Mouse (Mus musculus) CH12.LX (cell line): ENCODE results near the gene Astn2. TPM values are rescaled to one million over a fixed set of nuclear protein-coding genes. Genes with fewer than 3 reads are reported as not detected.

ENCODE experiments used
- DNase-seq: peaks from one replicate; pipeline ENCODE4 v3.0.0-alpha.2; 2013; ENCODE audit errors: extremely low read depth
- H3K27ac ChIP-seq: 2 replicates; pipeline ENCODE4 v1.5.1; 2012; ENCODE audit warnings: low read depth, mild to moderate bottlenecking, control low read depth, moderate library complexity; ENCODE audit not compliant: insufficient read depth
- H3K27me3 ChIP-seq: replicated peaks from 2 replicates; pipeline ENCODE3; 2012; ENCODE audit warnings: inconsistent platforms
- H3K36me3 ChIP-seq, 2 experiments: replicated peaks in 1 of 2; 2 replicates each; pipeline versions ENCODE3 to v1.6.1; 2012; ENCODE audit warnings: inconsistent platforms in 1 of 2, low read length in 1 of 2, mild to moderate bottlenecking in 1 of 2, mixed read lengths in 1 of 2, moderate library complexity in 1 of 2; ENCODE audit not compliant: control insufficient read depth in 1 of 2, insufficient read depth in 1 of 2
- H3K4me1 ChIP-seq, 2 experiments: 2 replicates each; pipeline ENCODE4 v1.6.1; 2012; ENCODE audit warnings: inconsistent platforms in 1 of 2, moderate library complexity in 1 of 2; ENCODE audit not compliant: insufficient read depth in 2 of 2, control insufficient read depth in 1 of 2
- H3K4me2 ChIP-seq: 2 replicates; pipeline ENCODE4 v1.6.1; 2012; ENCODE audit warnings: low read depth, mild to moderate bottlenecking, control low read depth; ENCODE audit not compliant: poor library complexity, insufficient read depth, severe bottlenecking
- H3K4me3 ChIP-seq, 3 experiments: fragments of 150-350 bp in 1 of 3; sonication (generic) in 1 of 3; replicated peaks in 1 of 3; 2 replicates each; pipeline versions ENCODE3 to v1.5.1; 2011 to 2012; ENCODE audit warnings: low read depth in 2 of 3, low read length in 2 of 3, mild to moderate bottlenecking in 2 of 3, moderate library complexity in 2 of 3, control low read depth in 1 of 3, improper control_type of control experiment in 1 of 3, inconsistent platforms in 1 of 3, mixed read lengths in 1 of 3; ENCODE audit not compliant: poor library complexity in 1 of 3
- H3K79me2 ChIP-seq: replicated peaks from 2 replicates; pipeline ENCODE4 v1.6.1; 2012; ENCODE audit warnings: mild to moderate bottlenecking, moderate library complexity; ENCODE audit not compliant: control insufficient read depth, poor library complexity, insufficient read depth, severe bottlenecking; ENCODE audit errors: extremely low read depth
- H3K9ac ChIP-seq: 2 replicates; pipeline ENCODE4 v1.6.1; 2012; ENCODE audit warnings: low read depth, mild to moderate bottlenecking, control low read depth, moderate library complexity; ENCODE audit not compliant: insufficient read depth
- H3K9me3 ChIP-seq: replicated peaks from 2 replicates; pipeline ENCODE3; 2012; ENCODE audit warnings: low read length, inconsistent platforms, mixed read lengths
- BHLHE40 ChIP-seq: IDR thresholded peaks from 2 replicates; pipeline ENCODE4 v1.6.1; 2011; ENCODE audit warnings: mild to moderate bottlenecking, low read depth, low read length, improper control_type of control experiment
- CHD2 ChIP-seq: IDR thresholded peaks from 2 replicates; pipeline ENCODE4 v1.6.1; 2011; ENCODE audit warnings: low read length, improper control_type of control experiment
- CTCF ChIP-seq, 2 experiments: IDR thresholded peaks in 1 of 2; conservative IDR thresholded peaks in 1 of 2; 2 replicates each; pipeline ENCODE4 v1.5.1; 2011 to 2012; ENCODE audit warnings: low read depth in 2 of 2, low read length in 2 of 2, improper control_type of control experiment in 1 of 2, inconsistent platforms in 1 of 2, mild to moderate bottlenecking in 1 of 2, moderate library complexity in 1 of 2
- E2F4 ChIP-seq: IDR thresholded peaks from 2 replicates; pipeline ENCODE4 v1.6.1; 2011; ENCODE audit warnings: low read depth, low read length, improper control_type of control experiment; ENCODE audit not compliant: insufficient replicate concordance
- ELF1 ChIP-seq: IDR thresholded peaks from 2 replicates; pipeline ENCODE4 v1.6.1; 2014; ENCODE audit warnings: low read depth, mild to moderate bottlenecking, inconsistent platforms, low read length, improper control_type of control experiment
- ETS1 ChIP-seq: conservative IDR thresholded peaks from 2 replicates; pipeline ENCODE4 v1.6.1; 2012; ENCODE audit warnings: low read depth, mild to moderate bottlenecking, inconsistent platforms, low read length, improper control_type of control experiment, moderate library complexity
- GABPA ChIP-seq: IDR thresholded peaks from 2 replicates; pipeline ENCODE4 v1.6.1; 2012; ENCODE audit warnings: low read depth, low read length, improper control_type of control experiment, inconsistent platforms; ENCODE audit not compliant: insufficient replicate concordance
- IRF4 ChIP-seq: IDR thresholded peaks from 2 replicates; pipeline ENCODE4 v1.6.1; 2014; ENCODE audit warnings: low read depth, mild to moderate bottlenecking, inconsistent platforms, low read length, improper control_type of control experiment
- JUN ChIP-seq: IDR thresholded peaks from 2 replicates; pipeline ENCODE4 v1.6.1; 2011; ENCODE audit warnings: low read depth, mild to moderate bottlenecking, low read length, improper control_type of control experiment, moderate library complexity; ENCODE audit not compliant: insufficient read depth
- JUND ChIP-seq: conservative IDR thresholded peaks from 2 replicates; pipeline ENCODE4 v1.6.1; 2011; ENCODE audit warnings: low read depth, low read length, improper control_type of control experiment
- MAX ChIP-seq: IDR thresholded peaks from 2 replicates; pipeline ENCODE4 v1.6.1; 2011; ENCODE audit warnings: low read length, improper control_type of control experiment
- MAZ ChIP-seq: IDR thresholded peaks from 2 replicates; pipeline ENCODE4 v1.6.1; 2012; ENCODE audit warnings: low read depth, mild to moderate bottlenecking, inconsistent platforms, low read length, improper control_type of control experiment, moderate library complexity
- MEF2A ChIP-seq: IDR thresholded peaks from 2 replicates; pipeline ENCODE4 v1.6.1; 2014; ENCODE audit warnings: low read depth, mild to moderate bottlenecking, inconsistent platforms, low read length, improper control_type of control experiment, borderline replicate concordance
- NELFE ChIP-seq: IDR thresholded peaks from 2 replicates; pipeline ENCODE4 v1.6.1; 2011; ENCODE audit warnings: low read depth, low read length, improper control_type of control experiment
- PAX5 ChIP-seq: IDR thresholded peaks from 2 replicates; pipeline ENCODE4 v1.6.1; 2012; ENCODE audit warnings: low read length, inconsistent platforms, mixed read lengths
- POLR2AphosphoS2 ChIP-seq: IDR thresholded peaks from 2 replicates; pipeline ENCODE4 v1.6.1; 2011; ENCODE audit warnings: low read depth, low read length, improper control_type of control experiment
- RAD21 ChIP-seq: IDR thresholded peaks from 2 replicates; pipeline ENCODE4 v1.6.1; 2011; ENCODE audit warnings: low read depth, mild to moderate bottlenecking, low read length, improper control_type of control experiment, moderate library complexity
- TBP ChIP-seq: conservative IDR thresholded peaks from 2 replicates; pipeline ENCODE4 v1.6.1; 2011; ENCODE audit warnings: low read depth, low read length, improper control_type of control experiment
- USF2 ChIP-seq: conservative IDR thresholded peaks from 2 replicates; pipeline ENCODE4 v1.6.1; 2011; ENCODE audit warnings: low read depth, low read length, improper control_type of control experiment
- ZC3H11A ChIP-seq: IDR thresholded peaks from 2 replicates; pipeline ENCODE4 v1.6.1; 2012; ENCODE audit warnings: low read depth, mild to moderate bottlenecking, inconsistent platforms, low read length, improper control_type of control experiment
- ZMIZ1 ChIP-seq: IDR thresholded peaks from 2 replicates; pipeline ENCODE4 v1.6.1; 2012; ENCODE audit warnings: low read depth, mild to moderate bottlenecking, inconsistent platforms, low read length, improper control_type of control experiment
- ZNF384 ChIP-seq: IDR thresholded peaks from 2 replicates; pipeline ENCODE4 v1.6.1; 2012; ENCODE audit warnings: low read depth, low read length, improper control_type of control experiment, inconsistent platforms
- dilution Hi-C: fragments of 300-500 bp; cut with MboI; formaldehyde crosslinking; loops from 2 replicates; pipeline ENCODE4 v1.14.3; 2020; ENCODE audit warnings: low sequenced_read_pairs; ENCODE audit not compliant: extremely low pct_unique_long_range_greater_than_20kb, extremely low pct_ligation_motif_present
- in situ Hi-C: fragments of 300-500 bp; cut with MboI; formaldehyde crosslinking; loops from 3 replicates; pipeline ENCODE4 v1.14.3; 2019; ENCODE audit warnings: low sequenced_read_pairs, low pct_ligation_motif_present, low pct_unique_long_range_greater_than_20kb, mixed read lengths
- polyA plus RNA-seq: library from polyadenylated mRNA; unstranded; fragments of >175 nt; gene quantifications from 2 replicates; pipeline ENCODE4 v1.2.1, GENCODE M21; 2012; ENCODE audit warnings: low read depth; ENCODE audit not compliant: insufficient read length
- total RNA-seq, 2 experiments: library from RNA; depleted of rRNA; stranded (reverse); fragments of 300-350 nt in 1 of 2; fragments of >200 nt in 1 of 2; gene quantifications; 2 replicates each; pipeline ENCODE4 v1.2.3; 2012 to 2014

Astn2 gene
- total and polyA plus RNA-seq, 3 experiments = not detected

- DNase-seq = no peak
- in situ Hi-C loops (no loop called here), dilution Hi-C loops (no loop called here)
- H3K4me1 ChIP-seq = no peaks in the 10 kb centered on the region
- no peak for TF ChIP-seq JUN
- no peak for TF ChIP-seq CHD2
- no peak for TF ChIP-seq BHLHE40
- TF ChIP-seq MAZ = no peak
- TF ChIP-seq GABPA = no peak
- TF ChIP-seq ZMIZ1 = no peak
- TF ChIP-seq E2F4 = no peak
- no peak for TF ChIP-seq POLR2AphosphoS2
- no peak for TF ChIP-seq CTCF (conservative IDR thresholded peaks at IDR 0.05 in 1 of 2, IDR thresholded peaks at IDR 0.05 in 1 of 2; ENCODE audit: low read depth in 2 of 2, low read length in 2 of 2)
- TF ChIP-seq NELFE = no peak
- TF ChIP-seq ETS1 = no peak
- no peak for TF ChIP-seq ZC3H11A
- no peak for TF ChIP-seq IRF4
- no peak for TF ChIP-seq USF2
- TF ChIP-seq ELF1 = no peak
- no peak for TF ChIP-seq ZNF384
- no peak for TF ChIP-seq MEF2A
- no peak for TF ChIP-seq TBP
- no peak for TF ChIP-seq MAX
- TF ChIP-seq PAX5 = no peak
- no peak overlapping the region for H3K27ac ChIP-seq
- no peak overlapping the region for H3K4me3 ChIP-seq
- no peak overlapping the region for H3K4me2 ChIP-seq
- H3K9ac ChIP-seq = no peak overlapping the region
- H3K79me2 ChIP-seq = no peaks in the 10 kb centered on the region
- no peaks in the 10 kb centered on the region for H3K27me3 ChIP-seq
- no peaks in the 10 kb centered on the region for H3K36me3 ChIP-seq
- H3K9me3 ChIP-seq = peaks cover 20% of the 10 kb centered on the region
Observed at GRCm38 (mm10) chr4:65674267-65674978, 730.0 kb downstream of the Astn2 start.

- dilution Hi-C loops = no loop called here
Observed at GRCm38 (mm10) chr4:65673418-65673933, 730.9 kb downstream of the Astn2 start.

More at GRCm38 (mm10) chr4:65673418-65673933, 730.9 kb downstream of the Astn2 start:
- Histone ChIP-seq H3K27ac (no peak overlapping the region), H3K4me2 (no peak overlapping the region)
- TF ChIP-seq MEF2A (no peak), PAX5 (no peak), JUND (no peak), USF2 (no peak), BHLHE40 (no peak), CTCF (conservative IDR thresholded peaks at IDR 0.05 in 1 of 2, IDR thresholded peaks at IDR 0.05 in 1 of 2; ENCODE audit: low read depth in 2 of 2, low read length in 2 of 2) (no peak), RAD21 (no peak), ETS1 (no peak)
- TF ChIP-seq, all 38 proteins: peak for 0
- in situ Hi-C loops = no loop called here
- Histone ChIP-seq H3K9me3 (peaks cover 16% of the 10 kb centered on the region), H3K9ac (no peak overlapping the region), H3K4me1 (no peaks in the 10 kb centered on the region), H3K27me3 (no peaks in the 10 kb centered on the region), H3K79me2 (no peaks in the 10 kb centered on the region), H3K4me3 (no peak overlapping the region), H3K36me3 (no peaks in the 10 kb centered on the region)
- no peak for DNase-seq
